Mouse (Mus musculus): Measurements from ENCODE around the gene Nfu1. TPM values are rescaled to one million over a fixed set of nuclear protein-coding genes. Genes with fewer than 3 reads are reported as not detected.

Nfu1 gene
- total and polyA plus RNA-seq, 3 experiments, result 111 to 123 TPM; not detected in 1

GRCm38 (mm10) chr6:86978909-86979265 lies 30.1 kb upstream of the Nfu1 start:
- Histone ChIP-seq H3K4me1 (ENCODE audit: control insufficient read depth in 1 of 2, insufficient read depth in 2 of 2, low read length in 2 of 2) (no peaks in the 10 kb centered on the region), H3K9ac (ENCODE audit: control insufficient read depth, low read depth, low read length, poor library complexity, severe bottlenecking) (no peak overlapping the region), H3K36me3 (ENCODE audit: control insufficient read depth in 1 of 2, insufficient read depth in 2 of 2, low read length in 2 of 2) (peaks cover 0 to 9% of the 10 kb centered on the region in 2 experiments; a peak in 1 of 4 replicates), H3K9me3 (replicated peaks; ENCODE audit: insufficient read depth, low read length) (no peaks in the 10 kb centered on the region), H3K4me3 (ENCODE audit: control insufficient read depth in 1 of 2, insufficient read depth in 1 of 2, low read depth in 2 of 2, low read length in 2 of 2) (no peak overlapping the region), H3K27ac (ENCODE audit: control insufficient read depth, low read depth, low read length) (no peak overlapping the region), H3K79me2 (ENCODE audit: control insufficient read depth, insufficient read depth, low read length, poor library complexity) (no peaks in the 10 kb centered on the region), H3K27me3 (ENCODE audit: control insufficient read depth in 1 of 2, insufficient read depth in 2 of 2, low read length in 2 of 2) (no peaks in the 10 kb centered on the region)
- DNase-seq (ENCODE audit: low read depth, low spot score), result no peak
- TF ChIP-seq RCOR1 (IDR thresholded peaks at IDR 0.05; ENCODE audit: low read depth, low read length) (no peak), ETS1 (IDR thresholded peaks at IDR 0.05; ENCODE audit: low read depth, low read length) (no peak), USF1 (IDR thresholded peaks at IDR 0.05; ENCODE audit: low read depth, low read length) (no peak), BHLHE40 (IDR thresholded peaks at IDR 0.05; ENCODE audit: borderline replicate concordance, low read depth, low read length) (no peak), TAL1 (IDR thresholded peaks at IDR 0.05; ENCODE audit: low read length) (no peak), ELF1 (IDR thresholded peaks at IDR 0.05; ENCODE audit: low read depth, low read length) (no peak), MXI1 (IDR thresholded peaks at IDR 0.05; ENCODE audit: low read depth, low read length) (no peak), GABPA (IDR thresholded peaks at IDR 0.05; ENCODE audit: low read depth, low read length) (no peak), USF2 (IDR thresholded peaks at IDR 0.05; ENCODE audit: borderline replicate concordance in 1 of 2, insufficient read depth in 1 of 2, low read depth in 1 of 2, low read length in 2 of 2) (no peak), ZKSCAN1 (IDR thresholded peaks at IDR 0.05; ENCODE audit: low read depth, low read length) (no peak), NELFE (IDR thresholded peaks at IDR 0.05; ENCODE audit: low read depth, low read length) (no peak), JUND (IDR thresholded peaks at IDR 0.05; ENCODE audit: low read depth, low read length) (no peak)

DNA sequence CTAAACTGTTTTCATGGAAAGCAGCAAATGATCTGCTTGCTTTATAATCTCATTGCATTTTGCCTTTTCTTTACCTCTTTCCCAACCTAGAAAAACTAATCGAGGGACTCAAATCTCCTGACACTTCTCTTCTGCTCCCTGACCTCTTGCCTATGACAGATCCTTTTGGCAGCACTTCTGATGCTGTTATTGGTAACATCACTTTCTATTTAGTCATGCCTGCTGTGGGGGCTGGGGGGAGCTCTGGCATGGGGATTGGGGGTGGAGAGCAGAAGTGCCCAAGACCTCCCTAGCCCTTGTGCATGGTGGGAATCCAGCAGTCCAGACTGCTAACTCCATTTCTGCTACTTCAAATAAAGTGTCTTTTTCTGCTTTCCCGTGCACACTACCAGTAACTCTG lies 27.8 kb upstream of the Nfu1 start:
- Histone ChIP-seq H3K36me3 (ENCODE audit: control insufficient read depth in 1 of 2, insufficient read depth in 2 of 2, low read length in 2 of 2) (peaks cover 0 to 10% of the 10 kb centered on the region in 2 experiments; a peak in 2 of 4 replicates), H3K9me3 (replicated peaks; ENCODE audit: insufficient read depth, low read length) (no peaks in the 10 kb centered on the region), H3K9ac (ENCODE audit: control insufficient read depth, low read depth, low read length, poor library complexity, severe bottlenecking) (no peak overlapping the region)

More for the DNA sequence above, 27.8 kb upstream of the Nfu1 start:
- TF ChIP-seq JUND (IDR thresholded peaks at IDR 0.05; ENCODE audit: low read depth, low read length) (no peak), CHD2 (IDR thresholded peaks at IDR 0.05; ENCODE audit: low read length) (no peak), GATA1 (IDR thresholded peaks at IDR 0.05; ENCODE audit: low read depth, low read length) (no peak), SMC3 (IDR thresholded peaks at IDR 0.05; ENCODE audit: low read depth, low read length) (no peak), RAD21 (IDR thresholded peaks at IDR 0.05; ENCODE audit: low read depth, low read length) (no peak), POLR2AphosphoS2 (IDR thresholded peaks at IDR 0.05; ENCODE audit: low read length) (no peak), MAFK (IDR thresholded peaks at IDR 0.05; ENCODE audit: borderline replicate concordance, low read depth, low read length) (no peak), POLR2A (IDR thresholded peaks at IDR 0.05; ENCODE audit: control insufficient read depth in 1 of 2, insufficient read depth in 1 of 2, low read depth in 1 of 2, low read length in 2 of 2, poor library complexity in 1 of 2) (no peak), ELF1 (IDR thresholded peaks at IDR 0.05; ENCODE audit: low read depth, low read length) (no peak), KAT2A (conservative IDR thresholded peaks at IDR 0.05; ENCODE audit: low read depth, low read length) (no peak), USF1 (IDR thresholded peaks at IDR 0.05; ENCODE audit: low read depth, low read length) (no peak), EP300 (IDR thresholded peaks at IDR 0.05; ENCODE audit: low read depth in 1 of 2, low read length in 2 of 2) (no peak), MXI1 (IDR thresholded peaks at IDR 0.05; ENCODE audit: low read depth, low read length) (no peak)
- no peaks in the 10 kb centered on the region for H3K27me3 ChIP-seq (ENCODE audit: control insufficient read depth in 1 of 2, insufficient read depth in 2 of 2, low read length in 2 of 2)
- no peak overlapping the region for H3K4me3 ChIP-seq (ENCODE audit: control insufficient read depth in 1 of 2, insufficient read depth in 1 of 2, low read depth in 2 of 2, low read length in 2 of 2)
- H3K79me2 ChIP-seq (ENCODE audit: control insufficient read depth, insufficient read depth, low read length, poor library complexity), result no peaks in the 10 kb centered on the region
- H3K27ac ChIP-seq (ENCODE audit: control insufficient read depth, low read depth, low read length), result no peak overlapping the region
- DNase-seq (ENCODE audit: low read depth, low spot score), result no peak
- no peaks in the 10 kb centered on the region for H3K4me1 ChIP-seq (ENCODE audit: control insufficient read depth in 1 of 2, insufficient read depth in 2 of 2, low read length in 2 of 2)

Measured in MEL (cell line).